Mouse (Mus musculus): ENCODE data around the gene Slc4a5. TPM values are rescaled to one million over a fixed set of nuclear protein-coding genes. Genes with fewer than 3 reads are reported as not detected.
A peak's percentile ranks its signal among the peaks of the same experiment; 100 is the strongest.

Slc4a5 gene
- polyA plus RNA-seq, 1 experiment from 2014 or later, result 5.0 TPM

- Histone ChIP-seq H3K9me3 (ENCODE audit: low read length) (no peaks in the 10 kb centered on the region), H3K4me2 (replicated peaks; ENCODE audit: low read depth, low read length) (no peak overlapping the region), H3K4me3 (ENCODE audit: low read depth, low read length) (no peak overlapping the region), H3K36me3 (ENCODE audit: insufficient read depth, low read length) (peaks cover 13% of the 10 kb centered on the region; the same call in 1 of the 2 replicates), H3K9ac (replicated peaks; ENCODE audit: low read depth) (no peak overlapping the region), H3K4me1 (ENCODE audit: insufficient read depth, low read depth, low read length) (peaks cover 2% of the 10 kb centered on the region; the same call in 1 of the 2 replicates), H3K27me3 (replicated peaks; ENCODE audit: insufficient read depth, low read length) (no peaks in the 10 kb centered on the region), H3K27ac (ENCODE audit: low read length) (no peak overlapping the region)
- ATAC-seq (no peak), DNase-seq (ENCODE audit: low spot score) (no peak)
- TF ChIP-seq EP300 (IDR thresholded peaks at IDR 0.05) (no peak), CTCF (IDR thresholded peaks at IDR 0.05) (no peak)
- WGBS, result 75% methylated on average over 6 of the region's 6 CpGs
Observed at GRCm38 (mm10) chr6:83180605-83181004, 39.0 kb upstream of the Slc4a5 start.

GRCm38 (mm10) chr6:83184858-83185435, 34.7 kb upstream of the Slc4a5 start:
- no peak for ATAC-seq
- WGBS, result 86% methylated on average over 3 of the region's 3 CpGs

GRCm38 (mm10) chr6:83185895-83186861, 33.5 kb upstream of the Slc4a5 start:
- Histone ChIP-seq H3K9ac (replicated peaks; ENCODE audit: low read depth) (no peak overlapping the region), H3K27ac (ENCODE audit: low read length) (no peak overlapping the region), H3K4me2 (replicated peaks; ENCODE audit: low read depth, low read length) (no peak overlapping the region), H3K4me3 (ENCODE audit: low read depth, low read length) (no peak overlapping the region), H3K36me3 (ENCODE audit: insufficient read depth, low read length) (peaks cover 28% of the 10 kb centered on the region), H3K4me1 (ENCODE audit: insufficient read depth, low read depth, low read length) (no peaks in the 10 kb centered on the region), H3K27me3 (replicated peaks; ENCODE audit: insufficient read depth, low read length) (no peaks in the 10 kb centered on the region), H3K9me3 (ENCODE audit: low read length) (no peaks in the 10 kb centered on the region)
- WGBS, result 25% methylated on average over 24 of the region's 25 CpGs
- ATAC-seq, result peak; percentile 80
- DNase-seq (ENCODE audit: low spot score), result peak; percentile 32
- TF ChIP-seq CTCF (IDR thresholded peaks at IDR 0.05) (no peak), EP300 (IDR thresholded peaks at IDR 0.05) (no peak)

More at GRCm38 (mm10) chr6:83184858-83185435, 34.7 kb upstream of the Slc4a5 start:
- Histone ChIP-seq H3K9me3 (ENCODE audit: low read length) (no peaks in the 10 kb centered on the region), H3K9ac (replicated peaks; ENCODE audit: low read depth) (no peak overlapping the region), H3K27me3 (replicated peaks; ENCODE audit: insufficient read depth, low read length) (no peaks in the 10 kb centered on the region), H3K4me1 (ENCODE audit: insufficient read depth, low read depth, low read length) (no peaks in the 10 kb centered on the region), H3K4me3 (ENCODE audit: low read depth, low read length) (no peak overlapping the region), H3K36me3 (ENCODE audit: insufficient read depth, low read length) (peaks cover 18% of the 10 kb centered on the region; the same call in 1 of the 2 replicates), H3K27ac (ENCODE audit: low read length) (no peak overlapping the region), H3K4me2 (replicated peaks; ENCODE audit: low read depth, low read length) (no peak overlapping the region)
- peak; percentile 71 for TF ChIP-seq CTCF (IDR thresholded peaks at IDR 0.05)
- no peak for TF ChIP-seq EP300 (IDR thresholded peaks at IDR 0.05)
- DNase-seq (ENCODE audit: low spot score), result peak; percentile 54

GRCm38 (mm10) chr6:83186946-83187345, 32.7 kb upstream of the Slc4a5 start:
- WGBS, result 90% methylated on average over 2 of the region's 2 CpGs
- TF ChIP-seq CTCF (IDR thresholded peaks at IDR 0.05) (no peak), EP300 (IDR thresholded peaks at IDR 0.05) (no peak)
- no peak for ATAC-seq

GRCm38 (mm10) chr6:83193571-83193970, 26.1 kb upstream of the Slc4a5 start:
- no peak overlapping the region for H3K4me2 ChIP-seq (replicated peaks; ENCODE audit: low read depth, low read length)
- TF ChIP-seq CTCF (IDR thresholded peaks at IDR 0.05), result no peak
- no peak for TF ChIP-seq EP300 (IDR thresholded peaks at IDR 0.05)
- no peak overlapping the region for H3K9ac ChIP-seq (replicated peaks; ENCODE audit: low read depth)
- no peaks in the 10 kb centered on the region for H3K9me3 ChIP-seq (ENCODE audit: low read length)
- H3K4me1 ChIP-seq (ENCODE audit: insufficient read depth, low read depth, low read length), result no peaks in the 10 kb centered on the region
- DNase-seq (ENCODE audit: low spot score), result no peak
- 89% methylated on average over 7 of the region's 7 CpGs for WGBS
- no peak overlapping the region for H3K27ac ChIP-seq (ENCODE audit: low read length)
- no peak for ATAC-seq
- H3K27me3 ChIP-seq (replicated peaks; ENCODE audit: insufficient read depth, low read length), result no peaks in the 10 kb centered on the region
- H3K4me3 ChIP-seq (ENCODE audit: low read depth, low read length), result no peak overlapping the region
- peaks cover 82% of the 10 kb centered on the region for H3K36me3 ChIP-seq (ENCODE audit: insufficient read depth, low read length)

More at GRCm38 (mm10) chr6:83186946-83187345, 32.7 kb upstream of the Slc4a5 start:
- no peak overlapping the region for H3K27ac ChIP-seq (ENCODE audit: low read length)
- no peak overlapping the region for H3K9ac ChIP-seq (replicated peaks; ENCODE audit: low read depth)
- H3K9me3 ChIP-seq (ENCODE audit: low read length), result no peaks in the 10 kb centered on the region
- no peaks in the 10 kb centered on the region for H3K4me1 ChIP-seq (ENCODE audit: insufficient read depth, low read depth, low read length)
- peaks cover 35% of the 10 kb centered on the region for H3K36me3 ChIP-seq (ENCODE audit: insufficient read depth, low read length)
- DNase-seq (ENCODE audit: low spot score), result no peak
- H3K27me3 ChIP-seq (replicated peaks; ENCODE audit: insufficient read depth, low read length), result no peaks in the 10 kb centered on the region
- H3K4me3 ChIP-seq (ENCODE audit: low read depth, low read length), result no peak overlapping the region
- no peak overlapping the region for H3K4me2 ChIP-seq (replicated peaks; ENCODE audit: low read depth, low read length)

- Histone ChIP-seq H3K27me3 (replicated peaks; ENCODE audit: insufficient read depth, low read length) (no peaks in the 10 kb centered on the region), H3K4me1 (ENCODE audit: insufficient read depth, low read depth, low read length) (no peaks in the 10 kb centered on the region), H3K36me3 (ENCODE audit: insufficient read depth, low read length) (peaks cover 60% of the 10 kb centered on the region), H3K4me2 (replicated peaks; ENCODE audit: low read depth, low read length) (no peak overlapping the region), H3K27ac (ENCODE audit: low read length) (no peak overlapping the region), H3K4me3 (ENCODE audit: low read depth, low read length) (no peak overlapping the region), H3K9me3 (ENCODE audit: low read length) (no peaks in the 10 kb centered on the region), H3K9ac (replicated peaks; ENCODE audit: low read depth) (no peak overlapping the region)
- ATAC-seq, result peak; percentile 34; the same call in 1 of the 2 replicates
- DNase-seq (ENCODE audit: low spot score), result peak; percentile 31
- 45% methylated on average over 15 of the region's 15 CpGs for WGBS
- no peak for TF ChIP-seq EP300 (IDR thresholded peaks at IDR 0.05)
- peak; percentile 52 for TF ChIP-seq CTCF (IDR thresholded peaks at IDR 0.05)
Observed at GRCm38 (mm10) chr6:83197345-83198004, 22.2 kb upstream of the Slc4a5 start.
